Mouse (Mus musculus): ENCODE data around the gene Fam219a.

DNA sequence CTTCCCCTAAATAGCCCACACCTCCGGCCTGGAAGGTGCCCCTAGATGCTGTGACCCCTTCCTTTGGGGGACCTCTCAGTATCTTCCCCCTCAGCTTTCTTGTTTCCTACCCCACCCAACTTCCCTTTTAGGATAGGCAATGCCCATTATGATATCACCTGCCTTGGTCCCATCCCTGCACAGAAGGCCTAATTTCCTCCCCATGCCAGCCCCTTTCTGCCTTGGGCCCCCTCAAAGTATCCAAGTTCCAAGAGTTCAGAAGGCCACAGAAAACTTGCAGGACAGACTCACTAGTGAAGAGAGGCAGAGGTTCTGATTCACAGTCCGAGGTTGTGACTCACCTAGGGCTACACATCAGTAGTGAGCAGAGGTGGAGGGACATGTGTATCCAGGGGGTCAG, 52.1 kb downstream of the Fam219a start, which contains the start of gene 1110017D15Rik:
- TF ChIP-seq POLR2A (IDR thresholded peaks at IDR 0.05; ENCODE audit: insufficient read depth, low read length) (no peak), CTCF (IDR thresholded peaks at IDR 0.05; ENCODE audit: low read depth, low read length) (no peak), EP300 (IDR thresholded peaks at IDR 0.05; ENCODE audit: insufficient read depth, low read depth, low read length) (no peak)

Measured in ES-Bruce4 (cell line).